Mouse (Mus musculus) lung, embryonic 14.5 days (tissue): ENCODE results near the gene Dld. TPM values are rescaled to one million over a fixed set of nuclear protein-coding genes. Genes with fewer than 3 reads are reported as not detected.

Experiments
- ATAC-seq: fragments of 200-750 bp; cut with Nextera tagmentation; 2 replicates; pipeline ENCODE4 v1.8.0; 2017; ENCODE audit warnings: mild to moderate bottlenecking, moderate TSS enrichment, moderate library complexity; ENCODE audit not compliant: insufficient read depth
- DNase-seq: peaks from one replicate; pipeline ENCODE4 v3.0.0-alpha.2; 2015
- H3K27ac ChIP-seq: fragments of 300-500 bp; sonication (generic); 2 replicates; pipeline ENCODE4 v1.5.1; 2014; ENCODE audit warnings: low read depth, mild to moderate bottlenecking, moderate library complexity
- H3K27me3 ChIP-seq: fragments of 300-500 bp; sonication (generic); 2 replicates; pipeline ENCODE4 v1.6.1; 2014; ENCODE audit warnings: low read length, control low read depth; ENCODE audit not compliant: insufficient read depth
- H3K36me3 ChIP-seq: fragments of 300-500 bp; sonication (generic); 2 replicates; pipeline ENCODE4 v1.6.1; 2014; ENCODE audit warnings: control low read depth; ENCODE audit not compliant: insufficient read depth
- H3K4me1 ChIP-seq: fragments of 300-500 bp; sonication (generic); 2 replicates; pipeline ENCODE4 v1.6.1; 2014; ENCODE audit warnings: antibody characterized with exemption, control low read depth; ENCODE audit not compliant: insufficient read depth
- H3K4me2 ChIP-seq: fragments of 300-500 bp; sonication (generic); 2 replicates; pipeline ENCODE4 v1.6.1; 2014; ENCODE audit warnings: mild to moderate bottlenecking
- H3K4me3 ChIP-seq: fragments of 300-500 bp; sonication (generic); 2 replicates; pipeline ENCODE4 v1.5.1; 2014; ENCODE audit warnings: low read depth, low read length
- H3K9ac ChIP-seq: fragments of 300-500 bp; sonication (generic); 2 replicates; pipeline ENCODE4 v1.6.1; 2014
- H3K9me3 ChIP-seq: fragments of 300-500 bp; sonication (generic); 2 replicates; pipeline ENCODE4 v1.6.1; 2016; ENCODE audit warnings: low read depth, low read length, control low read depth
- CTCF ChIP-seq: IDR thresholded peaks from 2 replicates; pipeline ENCODE4 v1.5.1; 2016; ENCODE audit warnings: antibody characterized with exemption, low read depth
- WGBS: fragments of 180-500 bp; shearing (Covaris S2); extraction: QIAGEN DNeasy Blood & Tissue Kit; methylation state at CpG from one replicate; pipeline ENCODE4 v1.1.7; 2014; 5-methylcytosine and 5-hydroxymethylcytosine counted together
- polyA plus RNA-seq: library from polyadenylated mRNA; unstranded; fragments of >200 nt; fragmentation: Nextera tagmentation; extraction: Ambion mirVana; gene quantifications from 2 replicates; pipeline ENCODE4 v1.2.1, GENCODE M21; 2014

Dld gene
- polyA plus RNA-seq, 1 experiment from 2014 or later: 124 TPM

DNA sequence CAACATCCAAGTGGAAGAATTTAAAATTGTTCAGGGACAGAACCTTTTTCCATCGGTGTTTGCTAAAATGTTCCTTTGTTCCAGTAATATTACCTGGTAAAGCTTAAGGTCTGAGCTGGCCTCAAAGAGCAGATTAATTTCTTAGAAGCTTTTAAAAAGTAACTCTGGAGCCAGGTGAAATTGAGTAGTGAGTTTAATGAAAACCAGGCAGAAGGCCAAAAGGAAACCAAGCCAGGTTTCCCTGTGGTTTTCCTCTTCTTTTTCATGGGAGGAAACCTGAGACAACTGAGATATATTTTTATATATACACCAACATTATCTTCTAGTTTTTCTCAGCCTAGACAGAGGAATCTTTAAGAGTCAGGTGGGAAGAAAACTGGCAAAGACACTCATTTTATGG, 29.7 kb downstream of the Dld start:
- Histone ChIP-seq H3K27me3 (no peaks in the 10 kb centered on the region), H3K36me3 (peaks cover 99% of the 10 kb centered on the region), H3K9me3 (no peaks in the 10 kb centered on the region), H3K9ac (no peak overlapping the region), H3K27ac (no peak overlapping the region), H3K4me2 (no peak overlapping the region), H3K4me1 (no peaks in the 10 kb centered on the region), H3K4me3 (no peak overlapping the region)
- ATAC-seq (no peak), DNase-seq (no peak)
- TF ChIP-seq CTCF: no peak
- WGBS: 81% methylated on average over 1 of the region's 1 CpGs

DNA sequence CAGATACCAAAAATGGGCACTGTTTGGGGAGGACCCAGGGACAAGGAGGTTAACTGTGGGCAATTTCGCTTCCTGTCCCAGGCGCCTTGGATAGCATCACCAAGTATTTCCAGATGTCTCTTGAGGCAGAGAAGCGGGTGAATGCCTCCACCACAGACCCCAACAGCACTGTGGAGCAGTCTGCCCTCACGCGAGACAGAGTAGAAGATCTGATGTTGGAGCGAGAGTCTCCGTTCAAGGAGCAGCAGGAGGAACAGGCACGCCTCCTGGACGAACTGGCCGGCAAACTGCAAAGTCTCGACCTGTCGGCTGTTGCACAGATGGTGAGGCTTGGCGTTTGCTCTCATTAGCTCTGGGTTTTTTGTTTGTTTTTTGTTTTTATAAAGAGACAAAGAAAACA, 30.4 kb downstream of the Dld start:
- peaks cover 99% of the 10 kb centered on the region for H3K36me3 ChIP-seq

DNA sequence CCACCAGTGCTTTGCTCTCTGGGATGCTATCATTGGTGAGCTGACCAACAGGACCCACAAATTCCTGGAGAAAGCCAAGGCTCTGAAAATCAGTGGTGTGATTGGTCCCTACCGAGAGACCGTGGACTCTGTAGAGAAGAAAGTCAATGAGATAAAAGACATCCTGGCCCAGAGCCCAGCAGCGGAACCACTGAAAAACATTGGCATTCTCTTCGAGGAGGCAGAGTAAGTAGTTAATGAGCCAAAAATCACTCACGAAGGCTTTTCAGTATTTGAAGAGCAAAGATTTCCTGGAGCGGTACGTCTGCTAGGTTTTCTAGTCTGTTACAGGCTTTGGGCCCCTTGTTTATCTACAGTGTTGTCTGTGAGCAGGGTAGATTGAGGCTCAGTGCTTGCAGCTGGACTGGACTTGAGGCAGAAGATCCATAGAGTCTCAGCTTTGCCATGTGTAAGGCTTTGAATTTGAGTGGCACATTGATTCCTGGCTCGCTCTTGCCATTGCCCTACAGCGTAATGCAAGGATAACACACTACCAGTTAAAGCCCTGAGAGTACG, 32.8 kb downstream of the Dld start:
- Histone ChIP-seq H3K4me3 (no peak overlapping the region), H3K4me2 (no peak overlapping the region), H3K27me3 (no peaks in the 10 kb centered on the region), H3K9ac (no peak overlapping the region), H3K36me3 (peaks cover 99% of the 10 kb centered on the region), H3K9me3 (no peaks in the 10 kb centered on the region), H3K4me1 (no peaks in the 10 kb centered on the region), H3K27ac (peak overlapping the region; percentile 30; the same call in 1 of the 2 replicates)
- no peak for TF ChIP-seq CTCF
- 72% methylated on average over 10 of the region's 10 CpGs for WGBS
- DNase-seq (peak; percentile 66), ATAC-seq (peak; percentile 60; the same call in 1 of the 2 replicates)

More for the DNA sequence above, 30.4 kb downstream of the Dld start:
- Histone ChIP-seq H3K4me1 (no peaks in the 10 kb centered on the region), H3K27me3 (no peaks in the 10 kb centered on the region), H3K4me3 (no peak overlapping the region), H3K4me2 (no peak overlapping the region), H3K9ac (no peak overlapping the region), H3K9me3 (no peaks in the 10 kb centered on the region), H3K27ac (no peak overlapping the region)
- DNase-seq (no peak), ATAC-seq (no peak)
- TF ChIP-seq CTCF: no peak
- WGBS: 70% methylated on average over 13 of the region's 13 CpGs

DNA sequence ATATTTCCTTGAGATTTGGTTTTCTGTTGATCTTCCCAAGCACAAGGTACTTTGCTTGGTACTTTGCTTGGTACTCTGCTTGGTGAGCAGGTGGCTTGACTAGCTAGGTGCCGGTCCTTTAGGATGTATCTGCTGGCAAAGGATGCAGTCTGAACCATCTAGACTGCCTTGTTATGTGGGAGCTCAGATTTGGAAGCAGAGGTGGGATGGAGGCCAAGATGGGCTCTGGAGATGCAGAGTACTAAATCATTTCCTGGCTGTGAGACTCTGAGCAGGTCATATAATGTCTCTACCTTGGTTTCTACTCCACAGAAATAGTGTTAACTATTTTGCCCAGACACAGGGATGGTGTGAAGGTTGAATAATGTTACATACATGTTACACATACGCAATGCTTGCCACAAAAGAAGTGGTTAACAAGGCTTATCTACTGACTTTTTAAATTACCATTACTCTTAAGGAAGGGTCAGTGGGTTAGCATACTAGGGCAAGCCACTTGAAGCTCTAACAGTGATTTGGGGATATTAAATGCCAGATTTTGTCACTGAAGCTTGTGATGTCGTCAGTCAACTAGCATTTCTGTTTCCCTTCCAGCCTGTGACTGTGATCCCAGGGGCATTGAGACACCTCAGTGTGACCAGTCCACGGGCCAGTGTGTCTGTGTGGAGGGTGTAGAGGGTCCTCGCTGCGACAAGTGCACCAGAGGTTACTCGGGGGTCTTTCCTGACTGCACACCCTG, 33.4 kb downstream of the Dld start:
- Histone ChIP-seq H3K9me3 (no peaks in the 10 kb centered on the region), H3K4me2 (no peak overlapping the region), H3K4me1 (no peaks in the 10 kb centered on the region), H3K27me3 (no peaks in the 10 kb centered on the region), H3K4me3 (no peak overlapping the region), H3K27ac (no peak overlapping the region), H3K9ac (no peak overlapping the region), H3K36me3 (peaks cover 99% of the 10 kb centered on the region)
- TF ChIP-seq CTCF: no peak
- ATAC-seq: peak; percentile 17; the same call in 1 of the 2 replicates
- DNase-seq: no peak
- 84% methylated on average over 7 of the region's 7 CpGs for WGBS

DNA sequence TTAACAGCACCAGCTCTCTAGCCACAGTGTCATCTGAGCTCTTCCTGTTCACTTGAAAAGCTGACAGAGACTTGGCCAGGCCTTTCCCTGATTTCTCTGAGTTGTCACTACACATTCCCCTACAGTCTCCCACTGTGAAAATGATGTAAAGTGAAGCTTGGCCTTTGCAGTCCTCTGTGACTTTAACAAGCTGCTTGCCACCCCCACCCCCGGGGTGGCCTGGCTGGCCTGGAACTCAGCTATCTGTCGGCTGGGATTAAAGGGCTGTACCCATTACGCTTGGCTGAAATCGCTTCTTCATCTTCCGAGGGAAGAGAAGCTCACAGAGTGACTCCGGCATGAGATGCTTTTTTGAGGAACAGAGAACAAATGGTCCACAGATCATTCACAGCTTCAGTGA, 35.3 kb downstream of the Dld start:
- WGBS: 70% methylated on average over 6 of the region's 6 CpGs
- no peak for TF ChIP-seq CTCF
- no peaks in the 10 kb centered on the region for H3K9me3 ChIP-seq
- H3K4me1 ChIP-seq: no peaks in the 10 kb centered on the region
- no peak overlapping the region for H3K4me2 ChIP-seq
- no peak for ATAC-seq
- H3K27ac ChIP-seq: no peak overlapping the region
- no peak for DNase-seq
- H3K9ac ChIP-seq: no peak overlapping the region
- H3K4me3 ChIP-seq: no peak overlapping the region
- peaks cover 99% of the 10 kb centered on the region for H3K36me3 ChIP-seq
- no peaks in the 10 kb centered on the region for H3K27me3 ChIP-seq

DNA sequence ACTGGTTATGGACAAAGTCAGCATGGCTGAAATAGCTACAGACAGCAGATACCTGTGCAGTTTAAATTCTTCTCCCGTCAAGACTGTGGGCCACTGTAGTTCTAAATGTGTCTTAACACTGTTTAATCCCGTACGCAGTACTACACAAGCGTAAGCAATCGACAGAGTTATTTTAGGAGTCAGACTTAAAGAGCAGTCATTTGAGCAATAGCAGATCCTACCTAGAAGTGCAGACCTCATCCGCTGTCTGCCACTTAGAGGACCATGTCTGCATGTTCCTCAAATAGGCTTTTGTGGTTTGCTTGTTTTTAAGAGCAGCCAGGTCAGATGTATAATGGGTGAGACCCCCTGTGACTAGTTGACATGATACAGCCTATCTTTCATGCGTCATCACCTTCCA, 36.9 kb downstream of the Dld start:
- no peak for TF ChIP-seq CTCF
- WGBS: 95% methylated on average over 7 of the region's 7 CpGs

DNA sequence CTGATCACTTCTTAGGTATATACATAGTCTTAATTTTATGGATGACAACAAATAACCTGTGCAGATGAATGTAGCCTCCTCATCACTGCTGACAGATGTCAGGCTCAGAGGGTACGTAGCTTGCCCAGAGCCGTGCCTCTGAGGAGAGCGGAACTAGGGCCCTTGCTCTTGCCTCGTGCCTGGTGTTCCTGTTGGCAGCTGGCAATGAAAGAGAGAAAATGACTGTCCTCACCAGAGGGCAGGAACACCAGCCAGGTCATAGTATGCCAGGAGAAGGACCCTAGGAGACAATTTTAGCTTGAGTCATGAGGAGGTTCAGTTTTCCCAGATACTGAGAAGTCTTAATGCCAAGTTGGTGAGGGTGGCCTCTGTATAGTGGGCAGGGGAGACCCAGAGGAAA, 38.1 kb downstream of the Dld start:
- 95% methylated on average over 4 of the region's 4 CpGs for WGBS

More for the DNA sequence above, 36.9 kb downstream of the Dld start:
- Histone ChIP-seq H3K27me3 (no peaks in the 10 kb centered on the region), H3K9ac (no peak overlapping the region), H3K4me1 (no peaks in the 10 kb centered on the region), H3K4me2 (no peak overlapping the region), H3K27ac (no peak overlapping the region), H3K36me3 (peaks cover 99% of the 10 kb centered on the region), H3K9me3 (no peaks in the 10 kb centered on the region), H3K4me3 (no peak overlapping the region)
- DNase-seq: no peak
- ATAC-seq: no peak

More for the DNA sequence above, 38.1 kb downstream of the Dld start:
- DNase-seq (no peak), ATAC-seq (no peak)
- H3K9me3 ChIP-seq: no peaks in the 10 kb centered on the region
- H3K36me3 ChIP-seq: peaks cover 98% of the 10 kb centered on the region
- no peaks in the 10 kb centered on the region for H3K4me1 ChIP-seq
- no peak overlapping the region for H3K27ac ChIP-seq
- H3K4me3 ChIP-seq: no peak overlapping the region
- no peak for TF ChIP-seq CTCF
- no peaks in the 10 kb centered on the region for H3K27me3 ChIP-seq
- H3K4me2 ChIP-seq: no peak overlapping the region
- H3K9ac ChIP-seq: no peak overlapping the region
